Mouse (Mus musculus) kidney, adult 2 months (tissue): ENCODE measurements around the gene Doc2a.

Experiments used
- CTCF ChIP-seq: fragments of 200-500 bp; conservative IDR thresholded peaks from 2 replicates; pipeline ENCODE4 v1.5.1; 2011; ENCODE audit warnings: low read depth, mild to moderate bottlenecking, control low read depth, low read length, moderate library complexity, mixed read lengths; ENCODE audit not compliant: insufficient read depth, insufficient read length
- POLR2A ChIP-seq: fragments of 200-500 bp; IDR thresholded peaks from one replicate; pipeline ENCODE4 v1.6.1; 2011; ENCODE audit warnings: low read depth, low read length, control low read depth

- TF ChIP-seq CTCF = no peak
- no peak for TF ChIP-seq POLR2A
Measured at GRCm38 (mm10) chr7:126869780-126870519, 22.7 kb downstream of the Doc2a start.
